Mouse (Mus musculus): ENCODE measurements around the gene Olfr90. TPM values are rescaled to one million over a fixed set of nuclear protein-coding genes. Genes with fewer than 3 reads are reported as not detected.

Gene Olfr90
- polyA plus RNA-seq, 1 experiment, result not detected

- no peak for DNase-seq
- WGBS, result 78% methylated on average over 7 of the region's 7 CpGs
- no peak for TF ChIP-seq CTCF (IDR thresholded peaks at IDR 0.05; ENCODE audit: insufficient read depth, low read length)
- no peak for TF ChIP-seq POLR2A (IDR thresholded peaks at IDR 0.05; ENCODE audit: borderline replicate concordance, extremely low read depth, low read depth, low read length)
- H3K4me1 ChIP-seq (ENCODE audit: control insufficient read depth, insufficient read depth, low read length), result peaks cover 8% of the 10 kb centered on the region; the same call in 1 of the 2 replicates
- no peak overlapping the region for H3K4me3 ChIP-seq (replicated peaks; ENCODE audit: extremely low read depth, low read depth, low read length)
These were observed 39.9 kb downstream of the Olfr90 start for GRCm38 (mm10) chr17:37048383-37048782.

- TF ChIP-seq POLR2A (IDR thresholded peaks at IDR 0.05; ENCODE audit: borderline replicate concordance, extremely low read depth, low read depth, low read length) (no peak), CTCF (IDR thresholded peaks at IDR 0.05; ENCODE audit: insufficient read depth, low read length) (no peak)
- H3K4me3 ChIP-seq (replicated peaks; ENCODE audit: extremely low read depth, low read depth, low read length), result no peak overlapping the region
- DNase-seq, result no peak
- peaks cover 8% of the 10 kb centered on the region; the same call in 1 of the 2 replicates for H3K4me1 ChIP-seq (ENCODE audit: control insufficient read depth, insufficient read depth, low read length)
- WGBS, result 42% methylated on average over 3 of the region's 3 CpGs
These were observed 40.3 kb downstream of the Olfr90 start for GRCm38 (mm10) chr17:37047981-37048380.

GRCm38 (mm10) chr17:37047332-37047976 lies 40.8 kb downstream of the Olfr90 start:
- Histone ChIP-seq H3K4me1 (ENCODE audit: control insufficient read depth, insufficient read depth, low read length) (peaks cover 8% of the 10 kb centered on the region; the same call in 1 of the 2 replicates), H3K4me3 (replicated peaks; ENCODE audit: extremely low read depth, low read depth, low read length) (no peak overlapping the region)
- TF ChIP-seq CTCF (IDR thresholded peaks at IDR 0.05; ENCODE audit: insufficient read depth, low read length), result no peak
- TF ChIP-seq POLR2A (IDR thresholded peaks at IDR 0.05; ENCODE audit: borderline replicate concordance, extremely low read depth, low read depth, low read length), result no peak
- no peak for DNase-seq
- 68% methylated on average over 19 of the region's 19 CpGs for WGBS

GRCm38 (mm10) chr17:37046312-37047112 lies 41.8 kb downstream of the Olfr90 start:
- TF ChIP-seq CTCF (IDR thresholded peaks at IDR 0.05; ENCODE audit: insufficient read depth, low read length) (no peak), POLR2A (IDR thresholded peaks at IDR 0.05; ENCODE audit: borderline replicate concordance, extremely low read depth, low read depth, low read length) (no peak)
- no peak for DNase-seq
- 2% methylated on average over 46 of the region's 58 CpGs for WGBS
- peaks cover 8% of the 10 kb centered on the region; the same call in 1 of the 2 replicates for H3K4me1 ChIP-seq (ENCODE audit: control insufficient read depth, insufficient read depth, low read length)
- H3K4me3 ChIP-seq (replicated peaks; ENCODE audit: extremely low read depth, low read depth, low read length), result peak overlapping the region; percentile 82

- Histone ChIP-seq H3K4me3 (replicated peaks; ENCODE audit: extremely low read depth, low read depth, low read length) (peak within 1 kb of the TSS; percentile 82), H3K4me1 (ENCODE audit: control insufficient read depth, insufficient read depth, low read length) (peaks cover 8% of the 10 kb centered on the region; the same call in 1 of the 2 replicates)
- DNase-seq, result peak; percentile 77
- no peak for TF ChIP-seq CTCF (IDR thresholded peaks at IDR 0.05; ENCODE audit: insufficient read depth, low read length)
- 0 out of 2 replicates have a peak, but pooled peaks have one; percentile 43 for TF ChIP-seq POLR2A (IDR thresholded peaks at IDR 0.05; ENCODE audit: borderline replicate concordance, extremely low read depth, low read depth, low read length)
- 1% methylated on average over 44 of the region's 55 CpGs for WGBS
These were observed 42.5 kb downstream of the Olfr90 start, which contains the start of gene Gabbr1 for GRCm38 (mm10) chr17:37045611-37046311. Gabbr1 (plus strand) TSS chr17:37045966.

- Histone ChIP-seq H3K4me3 (replicated peaks; ENCODE audit: extremely low read depth, low read depth, low read length) (no peak overlapping the region), H3K4me1 (ENCODE audit: control insufficient read depth, insufficient read depth, low read length) (peaks cover 8% of the 10 kb centered on the region; the same call in 1 of the 2 replicates)
- WGBS, result 43% methylated on average over 7 of the region's 7 CpGs
- no peak for TF ChIP-seq CTCF (IDR thresholded peaks at IDR 0.05; ENCODE audit: insufficient read depth, low read length)
- no peak for TF ChIP-seq POLR2A (IDR thresholded peaks at IDR 0.05; ENCODE audit: borderline replicate concordance, extremely low read depth, low read depth, low read length)
- DNase-seq, result no peak
These were observed 43.6 kb downstream of the Olfr90 start for GRCm38 (mm10) chr17:37044651-37045244.

GRCm38 (mm10) chr17:37039127-37039894 lies 49.0 kb downstream of the Olfr90 start:
- DNase-seq, result no peak
- WGBS, result 72% methylated on average over 2 of the region's 2 CpGs
- no peak for TF ChIP-seq POLR2A (IDR thresholded peaks at IDR 0.05; ENCODE audit: borderline replicate concordance, extremely low read depth, low read depth, low read length)
- TF ChIP-seq CTCF (IDR thresholded peaks at IDR 0.05; ENCODE audit: insufficient read depth, low read length), result no peak
- H3K4me1 ChIP-seq (ENCODE audit: control insufficient read depth, insufficient read depth, low read length), result no peaks in the 10 kb centered on the region
- H3K4me3 ChIP-seq (replicated peaks; ENCODE audit: extremely low read depth, low read depth, low read length), result no peak overlapping the region

Other genes with a start within 250 kb of the Olfr90 start
- 0.14 and 0.30 TPM in 2 replicates for gene Trim15, start 221.3 kb downstream of the Olfr90 start, polyA plus RNA-seq (2012; rRNA removed)
- 0.07 and 0.25 TPM in 2 replicates for gene Trim10, start 218.9 kb downstream of the Olfr90 start, polyA plus RNA-seq (2012; rRNA removed)
- 0.17 TPM in 2 replicates for gene Trim40, start 198.4 kb downstream of the Olfr90 start, polyA plus RNA-seq (2012; rRNA removed)
- gene Trim31, start 190.4 kb downstream of the Olfr90 start, polyA plus RNA-seq (2012; rRNA removed), result 0.10 TPM in 1 of 2 replicates, not detected in the other
- gene Rnf39, start 145.6 kb downstream of the Olfr90 start, polyA plus RNA-seq (2012; rRNA removed), result 34.4 and 42.1 TPM in 2 replicates
- 42.8 and 58.3 TPM in 2 replicates for gene Ppp1r11, start 136.8 kb downstream of the Olfr90 start, polyA plus RNA-seq (2012; rRNA removed)
- 23.8 and 30.3 TPM in 2 replicates for gene Znrd1, start 129.9 kb downstream of the Olfr90 start, polyA plus RNA-seq (2012; rRNA removed)
- gene Znrd1as, start 129.9 kb downstream of the Olfr90 start, polyA plus RNA-seq (2012; rRNA removed), result 1.1 and 1.4 TPM in 2 replicates
- gene 2410137M14Rik, start 107.3 kb downstream of the Olfr90 start, polyA plus RNA-seq (2012; rRNA removed), result 0.14 and 0.18 TPM in 2 replicates
- gene H2-M5, start 99.0 kb downstream of the Olfr90 start, polyA plus RNA-seq (2012; rRNA removed), result 0.58 and 1.2 TPM in 2 replicates
- gene Zfp57, start 87.3 kb downstream of the Olfr90 start, polyA plus RNA-seq (2012; rRNA removed), result 12.8 and 21.6 TPM in 2 replicates
- gene Mog, start 65.1 kb downstream of the Olfr90 start, polyA plus RNA-seq (2012; rRNA removed), result not detected in 2 replicates
- 38.0 and 46.1 TPM in 2 replicates for gene Gabbr1, start 42.5 kb downstream of the Olfr90 start, polyA plus RNA-seq (2012; rRNA removed)
- gene Olfr91, start 9.8 kb upstream of the Olfr90 start, polyA plus RNA-seq (2012; rRNA removed), result not detected in 2 replicates
- not detected in 2 replicates for gene Olfr92, start 31.6 kb upstream of the Olfr90 start, polyA plus RNA-seq (2012; rRNA removed)
- gene Olfr93, start 73.0 kb upstream of the Olfr90 start, polyA plus RNA-seq (2012; rRNA removed), result not detected in 2 replicates
- gene Ubd, start 105.4 kb upstream of the Olfr90 start, polyA plus RNA-seq (2012; rRNA removed), result not detected in 2 replicates
- gene Olfr94, start 112.5 kb upstream of the Olfr90 start, polyA plus RNA-seq (2012; rRNA removed), result not detected in 2 replicates
- gene Olfr95, start 124.6 kb upstream of the Olfr90 start, polyA plus RNA-seq (2012; rRNA removed), result not detected in 2 replicates
- gene Olfr96, start 131.6 kb upstream of the Olfr90 start, polyA plus RNA-seq (2012; rRNA removed), result not detected in 2 replicates
- not detected in 2 replicates for gene Olfr97, start 148.8 kb upstream of the Olfr90 start, polyA plus RNA-seq (2012; rRNA removed)
- not detected in 2 replicates for gene Olfr98, start 175.2 kb upstream of the Olfr90 start, polyA plus RNA-seq (2012; rRNA removed)
- gene H2-M3, start 181.7 kb upstream of the Olfr90 start, polyA plus RNA-seq (2012; rRNA removed), result 14.5 and 14.6 TPM in 2 replicates
- not detected in 2 replicates for gene Olfr99, start 195.0 kb upstream of the Olfr90 start, polyA plus RNA-seq (2012; rRNA removed)
- gene Olfr101, start 215.8 kb upstream of the Olfr90 start, polyA plus RNA-seq (2012; rRNA removed), result not detected in 2 replicates
- not detected in 2 replicates for gene Olfr102, start 228.6 kb upstream of the Olfr90 start, polyA plus RNA-seq (2012; rRNA removed)

Data from lung, adult 2 months (tissue).